ENCODE assay signal across 26 mouse cellular contexts in the genomic region with DNA sequence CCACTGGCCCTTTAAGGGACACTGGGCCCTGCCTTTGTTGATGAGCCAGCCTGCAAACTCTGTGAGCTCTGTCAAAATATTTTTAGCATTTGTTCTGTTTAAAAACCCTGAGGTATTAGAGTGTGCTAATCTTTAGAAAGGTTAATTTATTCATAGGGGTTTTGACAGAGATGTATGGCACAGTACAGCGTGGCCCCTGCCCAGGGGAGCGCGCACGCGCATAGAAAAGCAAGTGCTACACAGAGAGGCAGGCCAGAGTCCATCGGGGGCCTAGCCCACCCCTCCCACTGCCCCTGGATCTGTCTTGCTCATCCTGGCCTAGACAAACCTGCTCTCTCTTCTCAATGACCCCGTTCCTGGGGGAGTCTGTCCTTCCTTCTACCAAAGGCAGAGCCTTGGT. TPM values are rescaled to one million over a fixed set of nuclear protein-coding genes. Genes with fewer than 3 reads are reported as not detected.
DNase-seq lines count a peak whose midpoint lies in the region; ATAC-seq and TF ChIP-seq lines count a peak whose summit lies in the region.
"Had no signal": no experiment of that assay in that cellular context is flagged by ENCODE, and none has a peak within 500 bp of the region (broad histone marks: within the 10 kb centered on the region; RNA-seq: fewer than 3 reads in every experiment).

No protein-coding gene starts in this region.

- no peaks in the 10 kb centered on the region for H3K4me1 ChIP-seq in hindbrain, embryonic 11.5 days (replicated peaks; ENCODE audit: control insufficient read depth, insufficient read depth, low read length)
- H3K4me1 ChIP-seq in hindbrain, postnatal 0 days (ENCODE audit: insufficient read depth, low read length): peaks cover 3% of the 10 kb centered on the region; the same call in 1 of the 2 replicates
- peaks cover 12% of the 10 kb centered on the region for H3K4me1 ChIP-seq in hindbrain, embryonic 12.5 days
- peaks cover 3% of the 10 kb centered on the region; the same call in 1 of the 2 replicates for H3K4me1 ChIP-seq in hindbrain, embryonic 16.5 days (ENCODE audit: control insufficient read depth, insufficient read depth, low read depth, low read length)

- H3K4me3 ChIP-seq in hindbrain, embryonic 11.5 days (ENCODE audit: low read depth, low read length): no peak overlapping the region
- H3K4me3 ChIP-seq in hindbrain, postnatal 0 days (ENCODE audit: low read length): no peak overlapping the region
- H3K4me3 ChIP-seq in hindbrain, embryonic 12.5 days: no peak overlapping the region
- H3K4me3 ChIP-seq in hindbrain, embryonic 16.5 days (ENCODE audit: low read length): no peak overlapping the region
- H3K4me3 ChIP-seq: embryonic facial prominence, embryonic 12.5 days; embryonic facial prominence, embryonic 15.5 days; gastrocnemius, adult 2 months had no signal

- DNase-seq in hindbrain, embryonic 11.5 days (ENCODE audit: low spot score): no peak
- DNase-seq in hindbrain, postnatal 0 days (ENCODE audit: low spot score): no peak
- DNase-seq in right cerebral cortex, adult 18-20 months: no peak
- no peak for DNase-seq in left cerebral cortex, postnatal 10 days (ENCODE audit: extremely low spot score in 1 of 2, low spot score in 2 of 2)
- DNase-seq: adrenal gland, postnatal 10 days; adrenal gland, postnatal 36 days; B cell, adult 2 months; cerebellum, adult 18-20 months; cerebellum, adult 9-10 months; cerebellum, postnatal 14 days; forebrain, postnatal 0 days; gastrocnemius, adult 2 months; gastrocnemius, postnatal 14 days; heart, adult 11 months had no signal

- 71% methylated on average over 7 of the region's 7 CpGs for WGBS in hindbrain, embryonic 11.5 days
- 59% methylated on average over 7 of the region's 7 CpGs for WGBS in hindbrain, postnatal 0 days
- 62% methylated on average over 7 of the region's 7 CpGs for WGBS in hindbrain, embryonic 12.5 days
- WGBS in hindbrain, embryonic 16.5 days: 60% methylated on average over 7 of the region's 7 CpGs

- no peaks in the 10 kb centered on the region for H3K27me3 ChIP-seq in hindbrain, embryonic 11.5 days (ENCODE audit: control insufficient read depth, insufficient read depth, low read length)
- H3K27me3 ChIP-seq in hindbrain, postnatal 0 days (ENCODE audit: insufficient read depth, low read length): no peaks in the 10 kb centered on the region
- H3K27me3 ChIP-seq in hindbrain, embryonic 12.5 days: 0 out of 2 replicates have a peak, but pooled peaks cover 9% of the 10 kb centered on the region
- no peaks in the 10 kb centered on the region for H3K27me3 ChIP-seq in hindbrain, embryonic 16.5 days (replicated peaks; ENCODE audit: control insufficient read depth, insufficient read depth, low read length)

- no peak for TF ChIP-seq CTCF in hindbrain, postnatal 0 days (IDR thresholded peaks at IDR 0.05; ENCODE audit: low read depth)

- no peak overlapping the region for H3K4me2 ChIP-seq in hindbrain, embryonic 11.5 days (replicated peaks; ENCODE audit: low read depth, low read length)
- no peak overlapping the region for H3K4me2 ChIP-seq in hindbrain, postnatal 0 days (ENCODE audit: low read depth, low read length)
- H3K4me2 ChIP-seq in hindbrain, embryonic 12.5 days (replicated peaks): no peak overlapping the region
- no peak overlapping the region for H3K4me2 ChIP-seq in hindbrain, embryonic 16.5 days (ENCODE audit: low read length)
- H3K4me2 ChIP-seq: embryonic facial prominence, embryonic 12.5 days; embryonic facial prominence, embryonic 15.5 days; heart, embryonic 11.5 days had no signal

- H3K27ac ChIP-seq in hindbrain, embryonic 11.5 days (ENCODE audit: low read depth, low read length): no peak overlapping the region
- no peak overlapping the region for H3K27ac ChIP-seq in hindbrain, postnatal 0 days
- no peak overlapping the region for H3K27ac ChIP-seq in hindbrain, embryonic 12.5 days
- H3K27ac ChIP-seq in hindbrain, embryonic 16.5 days (ENCODE audit: low read depth, low read length): no peak overlapping the region
- H3K27ac ChIP-seq: embryonic facial prominence, embryonic 12.5 days; embryonic facial prominence, embryonic 15.5 days; gastrocnemius, adult 2 months had no signal

- intact Hi-C loops in left cerebral cortex, postnatal 10 days (cut with DNase I): no loop called here

- H3K36me3 ChIP-seq in hindbrain, embryonic 11.5 days (ENCODE audit: control insufficient read depth, insufficient read depth, low read length): no peaks in the 10 kb centered on the region
- H3K36me3 ChIP-seq in hindbrain, postnatal 0 days (ENCODE audit: insufficient read depth, low read length): no peaks in the 10 kb centered on the region
- no peaks in the 10 kb centered on the region for H3K36me3 ChIP-seq in hindbrain, embryonic 12.5 days
- no peaks in the 10 kb centered on the region for H3K36me3 ChIP-seq in hindbrain, embryonic 16.5 days (ENCODE audit: control insufficient read depth, insufficient read depth, low read length)
- H3K36me3 ChIP-seq: embryonic facial prominence, embryonic 12.5 days; embryonic facial prominence, embryonic 15.5 days; G1E had no signal

- H3K9ac ChIP-seq in hindbrain, embryonic 11.5 days (ENCODE audit: low read depth, low read length): no peak overlapping the region
- no peak overlapping the region for H3K9ac ChIP-seq in hindbrain, postnatal 0 days (replicated peaks; ENCODE audit: low read length)
- no peak overlapping the region for H3K9ac ChIP-seq in hindbrain, embryonic 12.5 days
- H3K9ac ChIP-seq in hindbrain, embryonic 16.5 days (ENCODE audit: low read depth, low read length): no peak overlapping the region
- H3K9ac ChIP-seq: embryonic facial prominence, embryonic 12.5 days; embryonic facial prominence, embryonic 15.5 days; forebrain, postnatal 0 days had no signal

- no peaks in the 10 kb centered on the region for H3K9me3 ChIP-seq in hindbrain, embryonic 11.5 days (ENCODE audit: control insufficient read depth, low read length)
- H3K9me3 ChIP-seq in hindbrain, postnatal 0 days (ENCODE audit: low read length): no peaks in the 10 kb centered on the region
- H3K9me3 ChIP-seq in hindbrain, embryonic 12.5 days (replicated peaks): no peaks in the 10 kb centered on the region
- no peaks in the 10 kb centered on the region for H3K9me3 ChIP-seq in hindbrain, embryonic 16.5 days (ENCODE audit: control insufficient read depth, low read length)
- H3K9me3 ChIP-seq: embryonic facial prominence, embryonic 12.5 days; embryonic facial prominence, embryonic 15.5 days had no signal

- peak; percentile 63; the same call in 1 of the 2 replicates for ATAC-seq in hindbrain, embryonic 11.5 days (ENCODE audit: low FRiP score)
- ATAC-seq in hindbrain, postnatal 0 days: no peak
- peak; percentile 67 for ATAC-seq in hindbrain, embryonic 12.5 days (ENCODE audit: low FRiP score)
- ATAC-seq in hindbrain, embryonic 16.5 days: 0 out of 2 replicates have a peak, but pooled peaks have one; percentile 50
- ATAC-seq: forebrain, embryonic 14.5 days; forebrain, postnatal 0 days; inflammation-experienced regulatory T-cells, adult 6 months; intestine, embryonic 16.5 days; Patski had no signal

RNA-seq across cellular contexts. Expression of gene Ttc34, which starts 45.4 kb away (rescaled TPM):
- polyA plus RNA-seq in hindbrain, embryonic 11.5 days (2014; fragmentation: Nextera tagmentation; extraction: Ambion mirVana): 0.09 and 0.32 TPM in 2 replicates
- total RNA-seq in hindbrain, postnatal 0 days (2014; rRNA removed): 3.0 and 3.3 TPM in 2 replicates
- 2.3 and 2.7 TPM in 2 replicates for polyA plus RNA-seq in hindbrain, postnatal 0 days (2015; fragmentation: Nextera tagmentation; extraction: Ambion mirVana)
- polyA plus RNA-seq in hindbrain, embryonic 12.5 days (2016; fragmentation: Nextera tagmentation; extraction: Ambion mirVana): 0.27 and 0.72 TPM in 2 replicates
- polyA plus RNA-seq in hindbrain, embryonic 16.5 days (2015; fragmentation: Nextera tagmentation; extraction: Ambion mirVana): 2.0 and 2.3 TPM in 2 replicates
- total RNA-seq in left cerebral cortex, postnatal 10 days (2021): 1 to 10 TPM; 2.5 to 2.9 TPM
- total RNA-seq: CH12.LX; gastrocnemius, adult 2 months; gastrocnemius, postnatal 14 days; hematopoietic stem cell, adult 5-6 weeks had no signal
- polyA plus RNA-seq: G1E; inflammation-experienced regulatory T-cells, adult 6 months; Patski had no signal
